Mouse (Mus musculus) MEL (cell line): ENCODE data around the gene Cx3cr1.

Experiments used
- CTCF ChIP-seq, 3 experiments: IDR thresholded peaks in 2 of 3; conservative IDR thresholded peaks in 1 of 3; 2 replicates each; pipeline ENCODE4 v1.5.1; 2011 to 2012; ENCODE audit warnings: low read length in 3 of 3, low read depth in 2 of 3, mild to moderate bottlenecking in 2 of 3, improper control_type of control experiment in 1 of 3, inconsistent platforms in 1 of 3, mixed read lengths in 1 of 3, moderate library complexity in 1 of 3; ENCODE audit not compliant: control insufficient read depth in 1 of 3, insufficient read depth in 1 of 3, poor library complexity in 1 of 3, severe bottlenecking in 1 of 3
- GATA1 ChIP-seq: IDR thresholded peaks from 2 replicates; pipeline ENCODE4 v1.6.1; 2011; ENCODE audit warnings: low read depth, low read length, improper control_type of control experiment
- MAFK ChIP-seq: IDR thresholded peaks from 2 replicates; pipeline ENCODE4 v1.6.1; 2011; ENCODE audit warnings: low read depth, mild to moderate bottlenecking, low read length, improper control_type of control experiment, borderline replicate concordance
- MEF2A ChIP-seq: IDR thresholded peaks from 2 replicates; pipeline ENCODE4 v1.6.1; 2014; ENCODE audit warnings: low read depth, mild to moderate bottlenecking, inconsistent platforms, low read length, improper control_type of control experiment; ENCODE audit not compliant: poor library complexity, insufficient replicate concordance, severe bottlenecking; ENCODE audit errors: extremely low read depth
- MXI1 ChIP-seq: IDR thresholded peaks from 2 replicates; pipeline ENCODE4 v1.6.1; 2011; ENCODE audit warnings: mild to moderate bottlenecking, low read depth, low read length, improper control_type of control experiment
- MYC ChIP-seq: IDR thresholded peaks from 2 replicates; pipeline ENCODE4 v1.6.1; 2011; ENCODE audit warnings: low read depth, mild to moderate bottlenecking, low read length, improper control_type of control experiment, moderate library complexity
- POLR2A ChIP-seq, 2 experiments: IDR thresholded peaks; 2 replicates each; pipeline ENCODE4 v1.6.1; 2011 to 2012; ENCODE audit warnings: low read length in 2 of 2, mild to moderate bottlenecking in 2 of 2, control low read depth in 1 of 2, improper control_type of control experiment in 1 of 2, low read depth in 1 of 2, moderate library complexity in 1 of 2; ENCODE audit not compliant: control insufficient read depth in 1 of 2, insufficient read depth in 1 of 2, poor library complexity in 1 of 2
- POLR2AphosphoS2 ChIP-seq: IDR thresholded peaks from 2 replicates; pipeline ENCODE4 v1.6.1; 2011; ENCODE audit warnings: low read length, improper control_type of control experiment
- POLR2AphosphoS5 ChIP-seq: IDR thresholded peaks from 2 replicates; pipeline ENCODE4 v1.6.1; 2012; ENCODE audit warnings: low read depth, borderline replicate concordance, mild to moderate bottlenecking, inconsistent platforms, low read length, moderate library complexity, mixed read lengths
- TCF12 ChIP-seq: IDR thresholded peaks from 2 replicates; pipeline ENCODE4 v1.6.1; 2014; ENCODE audit warnings: low read depth, mild to moderate bottlenecking, inconsistent platforms, low read length, improper control_type of control experiment, moderate library complexity
- USF2 ChIP-seq, 2 experiments: IDR thresholded peaks; 2 replicates each; pipeline ENCODE4 v1.6.1; 2011 to 2012; ENCODE audit warnings: improper control_type of control experiment in 2 of 2, low read length in 2 of 2, borderline replicate concordance in 1 of 2, inconsistent platforms in 1 of 2, low read depth in 1 of 2, mild to moderate bottlenecking in 1 of 2; ENCODE audit not compliant: insufficient read depth in 1 of 2
- ZNF384 ChIP-seq: IDR thresholded peaks from 2 replicates; pipeline ENCODE4 v1.6.1; 2012; ENCODE audit warnings: low read depth, mild to moderate bottlenecking, inconsistent platforms, low read length, improper control_type of control experiment

DNA sequence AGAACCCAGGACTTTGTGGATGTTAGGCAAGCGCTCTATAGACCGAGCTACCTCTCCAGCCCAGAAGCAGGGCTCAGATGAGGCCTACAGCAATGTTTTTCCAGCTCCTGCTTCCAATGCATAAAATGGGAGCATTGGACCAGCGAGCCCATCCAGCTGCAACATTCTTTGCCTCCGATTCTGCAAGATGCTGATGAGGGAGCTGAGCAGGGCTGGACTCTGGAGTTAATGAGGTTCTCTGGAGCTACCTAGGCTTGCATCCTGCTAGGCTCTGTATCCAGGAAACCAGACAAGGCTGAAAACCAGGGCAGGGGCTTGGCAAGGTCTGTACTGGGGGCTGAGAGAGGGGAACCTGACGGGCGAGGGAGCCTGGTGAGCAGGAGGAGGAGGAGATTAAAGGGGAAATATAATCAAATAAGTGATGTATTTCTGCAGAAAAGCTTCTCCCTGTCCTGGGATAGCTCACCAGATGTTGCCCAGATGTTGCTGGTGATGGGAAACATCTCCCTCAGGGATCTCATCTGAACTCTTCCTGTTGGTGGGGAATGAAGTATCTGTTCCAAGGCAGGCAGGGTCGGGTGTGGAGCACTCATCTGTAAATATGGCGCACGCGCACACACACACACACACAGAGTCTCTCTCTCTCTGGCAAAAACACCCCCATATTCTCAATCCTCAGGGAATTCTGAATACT, 83.7 kb downstream of the Cx3cr1 start:
- no peak for TF ChIP-seq POLR2AphosphoS2
- no peak for TF ChIP-seq GATA1
- TF ChIP-seq ZNF384: no peak
- TF ChIP-seq CTCF (IDR thresholded peaks at IDR 0.05 in 2 of 3, conservative IDR thresholded peaks at IDR 0.05 in 1 of 3; ENCODE audit: control insufficient read depth in 1 of 3, insufficient read depth in 1 of 3, low read depth in 2 of 3, low read length in 3 of 3, poor library complexity in 1 of 3, severe bottlenecking in 1 of 3): no peak
- no peak for TF ChIP-seq TCF12
- TF ChIP-seq USF2 (IDR thresholded peaks at IDR 0.05; ENCODE audit: borderline replicate concordance in 1 of 2, insufficient read depth in 1 of 2, low read depth in 1 of 2, low read length in 2 of 2): no peak
- no peak for TF ChIP-seq MEF2A
- no peak for TF ChIP-seq MYC
- TF ChIP-seq POLR2A (IDR thresholded peaks at IDR 0.05; ENCODE audit: control insufficient read depth in 1 of 2, insufficient read depth in 1 of 2, low read depth in 1 of 2, low read length in 2 of 2, poor library complexity in 1 of 2): no peak
- no peak for TF ChIP-seq POLR2AphosphoS5
- no peak for TF ChIP-seq MXI1
- no peak for TF ChIP-seq MAFK
